Mouse (Mus musculus): ENCODE measurements at regions not wholly inside any gene's neighbourhood (a gene's known extent, or its start where the extent isn't known, plus 50 kb on each side); places are given as distances from the start of the nearest gene placed in this dataset.

- DNase-seq (ENCODE audit: low spot score in 2 of 2), result no peak
Measured at GRCm38 (mm10) chr14:82065173-82065572, 2081.3 kb downstream of the Olfm4 start.

- DNase-seq (ENCODE audit: low spot score in 2 of 2), result no peak
Measured at GRCm38 (mm10) chr14:82101643-82102042, 2117.8 kb downstream of the Olfm4 start.

- DNase-seq (ENCODE audit: low spot score in 2 of 2), result no peak
Measured at GRCm38 (mm10) chr14:82112851-82113250, 2129.0 kb downstream of the Olfm4 start.

GRCm38 (mm10) chr14:82148827-82149498 is 2165.1 kb downstream of the Olfm4 start:
- no peak for DNase-seq (ENCODE audit: low spot score in 2 of 2)

- no peak for DNase-seq (ENCODE audit: low spot score in 2 of 2)
Measured at GRCm38 (mm10) chr14:82185334-82185733, 2201.5 kb downstream of the Olfm4 start.

- DNase-seq (ENCODE audit: low spot score in 2 of 2), result peak in 1 of 2 experiments; percentile 34
Measured at GRCm38 (mm10) chr14:82210402-82210801, 2226.5 kb downstream of the Olfm4 start.

GRCm38 (mm10) chr14:82228522-82228921 is 2214.8 kb upstream of the Pcdh17 start:
- no peak for DNase-seq (ENCODE audit: low spot score in 2 of 2)

DNA sequence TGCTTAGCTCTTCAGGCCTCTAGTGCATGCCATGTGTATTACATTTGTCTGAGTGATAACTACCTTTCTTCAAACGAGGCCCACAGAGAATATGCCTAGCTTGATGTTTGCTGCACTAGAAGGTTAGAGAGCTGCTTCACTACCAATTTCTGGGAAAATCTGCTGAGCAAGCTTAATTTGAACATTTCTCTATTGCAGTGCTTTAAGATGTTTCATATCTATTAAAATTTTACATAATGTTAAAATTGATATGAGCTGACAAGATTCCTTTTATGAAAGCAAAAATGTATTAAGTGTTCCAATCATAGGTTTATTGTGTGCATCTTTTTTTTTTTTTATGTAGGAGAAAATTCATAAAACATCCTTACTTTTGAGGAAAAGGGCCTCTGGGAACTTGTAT is 2207.1 kb upstream of the Pcdh17 start:
- DNase-seq (ENCODE audit: low spot score in 2 of 2), result no peak

GRCm38 (mm10) chr14:82243321-82243720 is 2200.0 kb upstream of the Pcdh17 start:
- DNase-seq (ENCODE audit: low spot score in 2 of 2), result no peak

- no peak for DNase-seq (ENCODE audit: low spot score in 2 of 2)
Measured at GRCm38 (mm10) chr14:82244891-82245290, 2198.5 kb upstream of the Pcdh17 start.
